Mouse (Mus musculus) C2C12 (cell line): ENCODE measurements around the gene Fuca1. TPM values are rescaled to one million over a fixed set of nuclear protein-coding genes. Genes with fewer than 3 reads are reported as not detected.
A peak's percentile ranks its signal among the peaks of the same experiment; 100 is the strongest.

ENCODE experiments used
- H3K27me3 ChIP-seq: one replicate; pipeline ENCODE4 v1.6.1; 2011; ENCODE audit not compliant: control insufficient read depth, insufficient read depth, insufficient read length
- H3K36me3 ChIP-seq: one replicate; pipeline ENCODE4 v1.6.1; 2011; ENCODE audit not compliant: control insufficient read depth, insufficient read depth
- H3K4me3 ChIP-seq: one replicate; pipeline ENCODE4 v1.5.1; 2011; ENCODE audit warnings: mild to moderate bottlenecking, control low read depth; ENCODE audit not compliant: poor library complexity, insufficient read depth, severe bottlenecking
- H3K79me2 ChIP-seq: one replicate; pipeline ENCODE4 v1.6.1; 2011; ENCODE audit not compliant: control insufficient read depth, insufficient read depth
- H3K79me3 ChIP-seq: one replicate; pipeline ENCODE4 v1.6.1; 2011; ENCODE audit warnings: low read depth, control low read depth
- H3ac ChIP-seq: one replicate; pipeline ENCODE3; 2011; ENCODE audit warnings: low read depth; ENCODE audit not compliant: control insufficient read depth, insufficient read length
- CEBPB ChIP-seq: IDR thresholded peaks from one replicate; pipeline ENCODE4 v1.6.1; 2011; ENCODE audit warnings: low read depth, mild to moderate bottlenecking, control low read depth, moderate library complexity
- CTCF ChIP-seq: IDR thresholded peaks from one replicate; pipeline ENCODE4 v1.5.1; 2011; ENCODE audit not compliant: control insufficient read depth, insufficient read depth, insufficient read length
- FOSL1 ChIP-seq: IDR thresholded peaks from one replicate; pipeline ENCODE4 v1.8.0; 2011; ENCODE audit warnings: mild to moderate bottlenecking, low read length; ENCODE audit not compliant: poor library complexity, insufficient read depth, severe bottlenecking
- MAX ChIP-seq: IDR thresholded peaks from one replicate; pipeline ENCODE4 v1.6.1; 2011; ENCODE audit warnings: mild to moderate bottlenecking, control low read depth
- MYOD1 ChIP-seq: IDR thresholded peaks from one replicate; pipeline ENCODE4 v1.6.1; 2011; ENCODE audit warnings: low read depth; ENCODE audit not compliant: control insufficient read depth, insufficient read length
- MYOG ChIP-seq: IDR thresholded peaks from one replicate; pipeline ENCODE4 v1.6.1; 2011; ENCODE audit not compliant: control insufficient read depth, insufficient read length; ENCODE audit errors: extremely low read depth
- USF1 ChIP-seq: IDR thresholded peaks from one replicate; pipeline ENCODE4 v1.6.1; 2011; ENCODE audit warnings: low read depth, mild to moderate bottlenecking, control low read depth, moderate library complexity
- polyA plus RNA-seq: library from polyadenylated mRNA; unstranded; fragments of >200 nt; fragmentation: generic; extraction: Trizol; gene quantifications from one replicate; pipeline ENCODE4 v1.2.1, GENCODE M21; 2012; ENCODE audit warnings: missing spikeins

Fuca1 gene
- polyA plus RNA-seq, 1 experiment, result 26.8 TPM

GRCm38 (mm10) chr4:135942193-135942592 is 21.7 kb downstream of the Fuca1 start:
- TF ChIP-seq CTCF, result no peak
- no peak for TF ChIP-seq FOSL1
- no peak for TF ChIP-seq USF1
- no peak for TF ChIP-seq MAX
- no peak for TF ChIP-seq CEBPB
- no peak for TF ChIP-seq MYOG
- no peak for TF ChIP-seq MYOD1
- H3K36me3 ChIP-seq, result no peaks in the 10 kb centered on the region
- H3K27me3 ChIP-seq, result no peaks in the 10 kb centered on the region
- no peak overlapping the region for H3K4me3 ChIP-seq
- H3K79me3 ChIP-seq, result peaks cover 1% of the 10 kb centered on the region
- H3ac ChIP-seq, result no peak overlapping the region
- peaks cover 8% of the 10 kb centered on the region for H3K79me2 ChIP-seq

DNA sequence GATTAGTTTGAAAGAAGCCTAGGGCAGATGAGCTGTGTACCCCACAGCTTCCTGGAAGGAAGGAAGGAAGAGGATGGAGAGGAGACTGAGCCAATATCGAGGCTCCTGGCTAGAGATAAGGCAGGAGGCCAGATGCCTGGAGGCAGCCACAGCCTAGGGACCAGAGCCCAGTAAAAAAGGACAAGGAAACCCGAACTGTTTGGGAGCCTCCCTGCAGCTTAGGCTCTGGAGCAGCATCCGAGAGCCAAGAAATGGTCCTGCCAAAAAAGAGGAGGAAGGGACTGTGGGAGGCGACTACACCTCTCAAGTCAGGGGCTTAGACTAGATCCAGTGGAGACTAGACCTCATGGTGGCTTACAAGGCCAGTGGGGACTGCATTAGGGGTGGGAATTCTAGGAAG is 22.9 kb downstream of the Fuca1 start:
- H3K79me3 ChIP-seq, result peaks cover 1% of the 10 kb centered on the region
- no peaks in the 10 kb centered on the region for H3K27me3 ChIP-seq
- H3K36me3 ChIP-seq, result no peaks in the 10 kb centered on the region
- no peak overlapping the region for H3ac ChIP-seq
- peaks cover 16% of the 10 kb centered on the region for H3K79me2 ChIP-seq
- TF ChIP-seq USF1, result no peak
- no peak for TF ChIP-seq MYOD1
- TF ChIP-seq MYOG, result no peak
- TF ChIP-seq MAX, result no peak
- no peak for TF ChIP-seq CEBPB
- no peak for TF ChIP-seq CTCF
- TF ChIP-seq FOSL1, result no peak
- no peak overlapping the region for H3K4me3 ChIP-seq

GRCm38 (mm10) chr4:135945706-135946105 is 25.2 kb downstream of the Fuca1 start:
- no peaks in the 10 kb centered on the region for H3K36me3 ChIP-seq

DNA sequence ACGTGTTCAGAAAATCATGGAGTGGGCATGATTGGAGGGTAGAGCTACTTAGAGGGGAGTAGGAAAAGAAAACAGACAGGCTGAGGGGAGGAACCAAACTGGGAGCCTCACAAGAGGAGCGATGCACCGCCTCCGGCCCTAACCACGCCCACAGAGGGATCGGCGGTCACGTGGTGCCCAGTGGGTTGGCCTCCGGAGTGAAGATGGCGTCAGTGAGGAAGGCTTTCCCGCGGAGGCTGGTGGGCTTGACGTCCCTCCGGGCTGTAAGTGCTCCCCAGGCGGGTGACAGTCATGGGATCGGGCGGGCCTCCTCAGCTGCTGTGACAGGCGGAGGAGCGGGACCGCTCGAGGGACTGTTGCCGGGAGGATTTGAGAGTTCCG is 25.7 kb downstream of the Fuca1 start, which contains the start of gene Hmgcl:
Hmgcl (plus strand) TSS at position 171 of the 381 bp plus-strand sequence.
- TF ChIP-seq MAX, result no peak
- TF ChIP-seq MYOG, result no peak
- no peak for TF ChIP-seq MYOD1
- no peak for TF ChIP-seq FOSL1
- peak; percentile 97 for TF ChIP-seq USF1
- no peak for TF ChIP-seq CTCF
- TF ChIP-seq CEBPB, result no peak
- peak within 1 kb of the TSS; percentile 71 for H3K4me3 ChIP-seq
- H3K79me3 ChIP-seq, result peaks cover 1% of the 10 kb centered on the region
- no peaks in the 10 kb centered on the region for H3K27me3 ChIP-seq
- peaks cover 16% of the 10 kb centered on the region for H3K79me2 ChIP-seq
- H3K36me3 ChIP-seq, result no peaks in the 10 kb centered on the region
- H3ac ChIP-seq, result peak within 1 kb of the TSS; percentile 70

More at GRCm38 (mm10) chr4:135945706-135946105, 25.2 kb downstream of the Fuca1 start:
- Histone ChIP-seq H3K4me3 (no peak overlapping the region), H3K79me3 (peaks cover 1% of the 10 kb centered on the region), H3ac (no peak overlapping the region), H3K79me2 (peaks cover 16% of the 10 kb centered on the region), H3K27me3 (no peaks in the 10 kb centered on the region)
- TF ChIP-seq MYOG (no peak), FOSL1 (no peak), CEBPB (no peak), MYOD1 (no peak), USF1 (no peak), MAX (no peak), CTCF (no peak)

- Histone ChIP-seq H3K79me2 (peaks cover 16% of the 10 kb centered on the region), H3K4me3 (peak overlapping the region; percentile 71), H3ac (peak overlapping the region; percentile 70), H3K79me3 (peaks cover 1% of the 10 kb centered on the region), H3K36me3 (no peaks in the 10 kb centered on the region), H3K27me3 (no peaks in the 10 kb centered on the region)
- TF ChIP-seq MAX, result no peak
- TF ChIP-seq MYOD1, result no peak
- TF ChIP-seq USF1, result no peak
- no peak for TF ChIP-seq CTCF
- TF ChIP-seq MYOG, result no peak
- no peak for TF ChIP-seq FOSL1
- no peak for TF ChIP-seq CEBPB
Observed at GRCm38 (mm10) chr4:135946659-135947301, 26.2 kb downstream of the Fuca1 start.

DNA sequence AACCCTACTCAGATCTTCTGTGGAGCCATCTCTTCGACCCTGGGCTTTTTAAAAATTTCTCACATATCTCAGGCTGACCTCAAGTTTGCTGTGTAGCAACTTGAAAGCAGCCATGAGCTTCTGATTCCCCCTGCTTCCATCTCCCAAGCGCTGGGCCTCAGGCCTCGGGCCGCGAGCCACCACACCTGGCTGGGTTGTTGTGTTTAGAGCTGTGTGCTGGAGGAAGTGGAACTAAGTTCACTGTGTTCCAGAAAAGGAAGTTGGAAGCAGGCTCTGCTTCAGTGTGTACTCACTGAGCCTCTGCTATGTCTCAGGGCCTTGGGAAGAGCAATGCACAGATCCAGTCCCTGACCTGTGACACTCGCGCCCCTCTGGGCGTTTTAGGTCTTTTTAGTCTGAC is 27.6 kb downstream of the Fuca1 start:
- TF ChIP-seq MYOG, result no peak
- TF ChIP-seq MYOD1, result no peak
- no peak for TF ChIP-seq MAX
- TF ChIP-seq FOSL1, result no peak
- TF ChIP-seq USF1, result no peak
- TF ChIP-seq CTCF, result no peak
- no peak for TF ChIP-seq CEBPB
- H3K79me3 ChIP-seq, result peaks cover 1% of the 10 kb centered on the region
- H3ac ChIP-seq, result no peak overlapping the region
- peaks cover 16% of the 10 kb centered on the region for H3K79me2 ChIP-seq
- H3K4me3 ChIP-seq, result no peak overlapping the region
- no peaks in the 10 kb centered on the region for H3K27me3 ChIP-seq
- no peaks in the 10 kb centered on the region for H3K36me3 ChIP-seq
